Mouse (Mus musculus) fat pad, adult 2 months (tissue): ENCODE results near the gene Meltf.

ENCODE experiments used
- DNase-seq: peaks from one replicate; pipeline ENCODE4 v3.0.0-alpha.2; 2011; ENCODE audit warnings: low read depth, low spot score; ENCODE audit errors: extremely low read depth

Meltf gene

DNA sequence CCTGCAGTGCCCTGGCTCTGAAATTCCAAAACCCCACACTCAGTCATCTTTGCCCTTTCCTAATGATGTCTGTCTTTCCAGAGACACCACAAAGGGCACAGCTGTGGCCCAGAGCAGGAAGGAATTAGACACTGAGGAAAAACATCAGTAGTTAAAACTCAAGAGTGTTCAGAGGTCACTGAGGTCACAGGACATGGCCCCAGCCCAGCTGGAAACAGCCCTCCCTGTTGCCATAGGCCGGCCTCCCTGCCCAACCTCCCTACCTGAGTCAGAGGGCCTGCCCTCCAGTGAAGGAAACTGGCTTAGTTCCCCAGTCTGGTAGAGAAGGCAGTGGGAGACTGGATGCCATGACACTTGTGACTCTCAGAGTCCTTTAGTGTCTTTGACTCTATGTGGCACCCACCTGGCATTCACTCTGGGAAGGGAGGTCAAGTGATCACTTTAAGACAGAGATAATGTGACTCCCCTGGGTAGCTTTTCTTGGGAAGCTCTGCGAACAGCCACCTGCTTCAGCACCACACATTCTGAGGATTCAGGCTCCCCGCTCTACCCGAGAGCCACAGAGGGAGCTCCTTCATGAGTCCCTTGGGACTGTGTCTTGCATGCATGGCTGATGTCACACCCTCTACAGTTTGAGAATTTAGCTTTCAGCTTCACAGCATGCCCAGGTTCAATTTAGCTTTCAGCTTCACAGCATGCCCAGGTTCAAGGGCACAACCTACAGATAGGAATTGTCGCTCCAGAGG is 15.0 kb downstream of the Meltf start:
- no peak for DNase-seq

DNA sequence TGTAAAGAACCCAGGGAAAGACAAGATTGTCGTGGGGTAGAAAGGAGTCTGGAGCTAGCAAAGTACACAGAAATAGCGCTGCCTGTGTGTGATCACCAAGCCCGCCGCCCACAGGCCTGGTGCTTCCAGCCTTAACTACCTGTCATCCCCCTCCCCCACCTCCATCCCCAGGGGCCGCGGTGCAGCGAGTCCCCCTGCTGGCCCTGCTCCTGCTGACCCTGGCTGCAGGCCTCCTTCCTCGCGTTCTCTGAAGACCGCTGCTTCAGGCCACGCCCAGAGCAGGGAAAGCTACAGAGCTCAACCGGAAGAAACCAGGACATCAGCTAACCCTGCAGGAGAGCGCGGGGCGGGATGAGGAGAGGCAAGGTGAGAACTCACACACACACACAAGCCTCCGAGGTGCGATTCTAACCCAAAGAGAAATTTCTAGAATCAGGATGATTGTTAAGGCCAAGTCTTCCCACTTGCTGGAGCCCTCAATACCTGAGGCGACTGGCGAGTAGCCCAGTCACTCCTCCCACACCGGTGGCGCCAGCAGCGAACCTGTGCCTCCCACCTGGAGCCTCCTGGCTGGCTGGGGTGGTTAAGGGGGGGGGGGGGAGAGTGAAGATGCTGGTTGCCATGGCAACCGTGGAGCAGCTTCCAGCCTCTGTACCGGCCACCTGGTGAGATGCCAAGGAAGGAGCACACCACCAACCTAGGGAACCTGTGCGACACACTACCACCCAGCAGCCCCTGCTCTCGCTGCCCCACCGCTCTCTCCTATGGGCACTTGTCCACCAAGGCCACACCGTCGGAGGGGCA is 18.6 kb downstream of the Meltf start:
- DNase-seq = no peak

DNA sequence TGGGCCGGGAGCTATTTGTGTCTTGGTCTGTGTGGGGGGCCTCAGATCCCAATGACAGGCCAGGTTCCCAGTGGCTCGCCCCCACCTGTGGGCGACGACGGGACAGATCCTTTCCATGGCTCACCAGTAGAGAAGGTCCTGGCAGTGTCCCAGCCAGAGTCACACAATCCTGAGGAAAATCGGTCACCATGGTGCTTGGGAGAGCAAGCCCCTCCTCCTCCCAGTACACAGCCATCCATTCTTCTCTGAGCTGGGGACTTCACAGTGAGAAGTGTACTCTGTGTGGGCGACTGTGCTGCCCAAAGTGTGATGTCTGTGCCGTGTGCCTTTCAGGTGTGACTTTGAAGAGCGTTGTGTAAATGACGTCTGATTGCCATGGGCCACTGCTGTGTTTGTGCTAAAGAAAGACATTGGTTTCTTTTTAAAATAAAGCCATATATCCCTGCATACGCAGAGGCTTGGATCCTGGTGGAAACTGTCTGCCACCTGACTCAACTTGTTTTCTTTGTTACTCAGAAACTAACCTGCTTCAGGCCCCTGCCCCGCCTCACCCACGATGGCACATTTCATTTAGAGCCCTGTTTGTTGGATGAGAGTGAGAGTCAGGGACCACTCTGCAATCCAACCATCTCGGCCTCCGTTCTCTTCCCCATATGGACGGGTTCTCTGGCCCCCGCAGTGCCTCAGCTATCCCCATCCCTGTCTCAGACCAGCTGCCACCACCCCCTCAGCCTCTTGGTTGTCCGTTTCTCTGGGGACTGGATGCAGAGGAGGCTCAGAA is 20.1 kb downstream of the Meltf start:
- no peak for DNase-seq

DNA sequence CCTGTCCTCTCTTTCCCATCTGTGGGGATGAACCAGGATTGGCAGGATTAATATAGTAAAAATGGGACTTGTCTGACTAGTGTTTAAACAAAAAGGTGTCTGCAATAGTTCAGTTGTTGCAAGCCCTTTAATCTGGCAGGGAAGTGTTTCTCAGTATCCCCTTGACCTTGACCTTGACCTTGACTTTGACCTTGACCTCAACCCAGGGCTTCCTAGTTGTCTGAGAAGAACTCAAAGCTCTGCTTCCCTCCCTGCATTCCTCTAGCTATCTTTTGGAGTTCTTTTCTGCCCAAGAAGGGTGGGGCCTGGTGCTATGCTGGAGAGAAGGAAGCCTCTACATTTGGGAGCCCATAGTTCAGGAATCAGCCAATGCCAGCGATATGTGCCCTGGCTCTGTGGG is 23.3 kb downstream of the Meltf start:
- DNase-seq = no peak

DNA sequence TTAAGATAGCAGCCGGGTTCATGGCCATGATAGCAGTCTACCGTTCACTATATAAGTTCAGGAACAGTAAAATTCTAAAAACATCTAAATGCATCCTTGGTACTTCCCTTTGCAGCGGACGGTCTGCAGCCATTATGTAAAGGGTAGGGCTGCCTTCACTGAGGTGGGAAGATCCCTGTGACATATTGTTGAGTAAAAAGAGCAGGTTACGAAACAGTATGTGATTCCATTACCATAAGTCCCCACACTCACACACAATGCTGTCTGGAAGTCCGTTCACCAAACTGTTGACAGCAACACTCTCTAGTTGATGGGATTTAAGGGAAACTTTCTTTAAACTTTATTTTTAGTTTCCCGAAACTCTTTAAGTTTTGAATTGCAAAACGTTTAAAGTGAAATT is 24.6 kb downstream of the Meltf start:
- no peak for DNase-seq

- no peak for DNase-seq
These were observed 26.7 kb downstream of the Meltf start for GRCm38 (mm10) chr16:31905331-31905730.

GRCm38 (mm10) chr16:31905891-31906825 is 27.5 kb downstream of the Meltf start:
- DNase-seq = no peak

DNA sequence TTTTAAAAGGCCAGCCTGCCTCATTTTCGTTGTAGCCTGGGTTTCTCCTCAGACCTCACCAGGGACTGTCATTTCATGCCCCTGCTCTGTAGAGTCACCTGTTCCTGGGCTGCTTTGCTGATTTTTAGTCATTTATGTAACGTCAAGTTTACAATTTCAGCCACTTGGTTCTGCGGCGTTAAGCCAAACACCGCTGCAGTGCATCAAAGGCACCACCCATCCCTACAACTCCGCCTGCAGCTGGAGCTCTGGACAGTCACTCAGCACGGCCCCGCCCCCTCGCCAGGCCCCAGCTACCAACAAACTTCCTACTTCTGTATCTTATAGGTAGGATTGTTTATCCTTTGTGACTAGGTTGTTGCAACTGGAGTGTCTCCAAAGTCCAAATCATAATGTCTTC is 28.3 kb downstream of the Meltf start:
- no peak for DNase-seq

- no peak for DNase-seq
These were observed 30.3 kb downstream of the Meltf start for GRCm38 (mm10) chr16:31908959-31909358.

DNA sequence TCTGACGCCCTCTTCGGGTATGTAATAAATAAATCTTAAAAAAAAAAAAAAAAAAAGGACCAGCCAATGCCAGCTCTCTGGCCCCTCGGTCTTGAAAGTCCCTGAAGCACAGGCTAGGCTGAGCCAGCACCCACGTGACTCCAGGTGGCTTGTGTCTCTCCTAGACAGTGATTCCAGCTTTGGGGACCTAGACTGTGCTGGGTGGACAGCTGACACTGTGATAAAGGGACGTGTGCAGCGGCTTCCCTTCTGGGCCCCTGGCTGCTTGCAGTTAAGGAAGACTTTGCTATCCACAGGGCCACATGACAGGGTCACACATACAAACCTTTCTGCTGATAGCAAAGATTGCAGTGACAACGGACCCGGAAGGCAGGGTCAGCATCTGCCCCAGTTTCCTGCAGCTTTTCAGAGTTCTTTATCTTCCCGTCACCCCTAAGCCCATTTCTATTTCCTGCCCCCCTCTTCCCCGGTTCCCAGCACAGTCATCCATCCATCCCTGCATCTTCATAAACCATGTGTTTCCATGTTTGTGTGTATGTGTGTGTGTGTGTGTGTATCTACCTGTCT is 31.8 kb downstream of the Meltf start:
- no peak for DNase-seq

DNA sequence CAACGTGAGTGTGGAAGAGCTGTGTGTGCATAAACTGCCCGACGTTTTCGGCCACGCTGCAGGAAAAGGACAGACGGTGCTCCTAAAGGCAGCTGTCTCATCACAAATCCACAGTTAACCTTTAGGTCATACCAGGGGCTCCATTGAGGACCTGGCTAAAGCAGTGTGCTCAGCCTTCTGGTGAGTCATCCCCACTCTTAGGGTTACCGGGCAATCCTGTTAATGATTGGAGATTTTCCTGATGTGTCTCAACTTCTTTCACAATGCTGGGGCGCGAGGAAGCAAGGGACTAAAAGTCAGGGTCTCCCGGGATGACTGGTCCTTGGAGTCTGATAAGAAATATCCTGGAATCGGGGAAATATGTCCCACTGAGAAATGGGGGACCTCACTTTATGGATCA is 39.2 kb downstream of the Meltf start:
- no peak for DNase-seq

DNA sequence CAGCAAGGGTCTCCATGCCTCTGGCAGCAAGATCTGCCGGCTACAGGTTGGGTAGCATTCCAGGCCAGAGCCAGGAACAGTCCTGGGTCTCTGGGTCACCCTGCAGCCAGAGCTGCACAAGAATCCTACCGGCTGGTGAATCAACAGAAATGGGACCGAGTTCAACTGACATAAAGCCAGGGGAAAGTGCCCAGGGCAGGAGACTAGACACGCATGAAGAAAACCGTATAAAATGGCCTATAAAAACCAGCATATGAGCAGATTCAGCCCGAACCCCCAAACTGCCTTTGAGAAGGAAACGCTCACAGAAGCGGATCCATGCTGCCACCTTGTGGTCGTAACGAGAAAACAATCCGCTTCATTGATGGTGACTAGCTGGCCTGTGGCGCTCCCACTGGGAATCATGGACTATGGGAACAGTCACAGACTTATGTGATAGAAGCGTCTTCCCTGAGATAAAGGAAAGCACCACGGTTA is 39.7 kb downstream of the Meltf start:
- DNase-seq = no peak

- no peak for DNase-seq
These were observed 45.8 kb downstream of the Meltf start for GRCm38 (mm10) chr16:31924368-31924767.

DNA sequence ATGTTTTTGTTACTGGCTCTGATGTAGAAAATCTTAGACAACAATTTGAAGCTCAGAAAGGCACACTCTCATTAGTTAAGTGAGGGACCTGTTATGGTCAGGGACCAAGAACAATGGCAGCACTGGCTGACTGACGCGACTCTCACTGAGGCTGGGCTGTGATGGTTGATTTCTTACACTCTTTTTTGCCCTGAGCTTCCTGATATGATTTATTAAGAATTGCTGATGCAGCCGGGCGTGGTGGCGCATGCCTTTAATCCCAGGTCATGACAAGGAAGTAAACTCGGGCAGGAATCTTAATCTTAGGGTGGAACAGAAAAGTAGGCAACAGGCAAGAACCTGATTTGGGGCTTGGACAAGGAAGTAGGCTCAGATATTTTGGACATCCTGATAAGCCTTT is 47.5 kb downstream of the Meltf start:
- DNase-seq = no peak

DNA sequence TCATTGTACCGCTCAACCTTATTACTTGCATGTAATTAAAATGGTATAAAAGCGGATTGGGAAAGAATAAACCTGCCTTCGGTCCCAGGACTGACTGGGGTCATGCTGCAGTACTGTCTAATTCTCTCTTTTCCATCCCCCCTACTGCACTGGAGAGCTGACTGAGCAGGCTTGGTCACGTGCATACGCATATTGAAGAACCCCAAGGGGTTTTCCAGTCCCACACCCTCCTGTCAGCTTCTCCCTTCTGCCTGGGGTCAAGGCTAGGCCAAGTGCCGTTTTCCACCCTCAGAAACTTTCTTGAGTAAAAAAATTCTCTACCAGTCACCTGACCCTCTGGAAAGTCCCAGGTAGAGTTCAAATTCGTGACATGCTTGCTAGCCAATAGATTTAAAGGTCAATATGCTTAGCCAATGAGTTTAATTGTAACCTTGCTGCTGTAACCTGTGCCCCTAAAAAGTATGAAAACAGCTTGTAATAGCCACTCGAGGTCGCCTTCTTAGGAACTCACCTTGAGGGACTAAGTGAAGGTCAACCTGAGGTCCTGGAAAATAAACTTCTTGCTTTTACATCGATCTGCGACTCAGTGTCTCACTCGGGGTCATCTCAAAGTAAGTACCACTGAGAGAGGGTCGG is 48.1 kb downstream of the Meltf start:
- DNase-seq = no peak

DNA sequence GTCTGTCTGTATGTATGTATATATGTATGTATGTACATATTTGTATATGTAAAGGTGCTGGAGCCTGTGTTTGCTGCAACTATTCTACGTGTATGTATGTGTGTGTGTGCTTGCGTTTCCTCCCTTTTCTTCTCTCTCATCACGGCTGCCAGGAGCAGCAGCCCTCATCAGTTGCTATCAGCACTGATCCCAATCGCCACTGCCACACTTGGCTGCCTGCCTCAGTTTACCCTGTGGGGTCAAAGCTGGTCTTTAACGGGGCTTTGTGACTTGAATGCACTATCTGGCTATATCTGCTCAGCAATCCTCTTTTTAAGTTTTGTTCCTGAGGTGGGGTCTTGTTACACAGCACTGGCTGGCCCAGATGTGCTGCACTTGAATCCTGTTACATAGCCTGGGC is 48.8 kb downstream of the Meltf start:
- no peak for DNase-seq

GRCm38 (mm10) chr16:31931330-31931729 is 52.7 kb downstream of the Meltf start:
- DNase-seq = no peak

GRCm38 (mm10) chr16:31932255-31932654 is 53.6 kb downstream of the Meltf start:
- DNase-seq = no peak

- no peak for DNase-seq
These were observed 54.5 kb downstream of the Meltf start for GRCm38 (mm10) chr16:31932840-31933697.
